Mouse (Mus musculus): ENCODE results near the gene Mafg. TPM values are rescaled to one million over a fixed set of nuclear protein-coding genes. Genes with fewer than 3 reads are reported as not detected.
A peak's percentile ranks its signal among the peaks of the same experiment; 100 is the strongest.

The Mafg gene
- polyA plus RNA-seq, 1 experiment, result 29.9 TPM

DNA sequence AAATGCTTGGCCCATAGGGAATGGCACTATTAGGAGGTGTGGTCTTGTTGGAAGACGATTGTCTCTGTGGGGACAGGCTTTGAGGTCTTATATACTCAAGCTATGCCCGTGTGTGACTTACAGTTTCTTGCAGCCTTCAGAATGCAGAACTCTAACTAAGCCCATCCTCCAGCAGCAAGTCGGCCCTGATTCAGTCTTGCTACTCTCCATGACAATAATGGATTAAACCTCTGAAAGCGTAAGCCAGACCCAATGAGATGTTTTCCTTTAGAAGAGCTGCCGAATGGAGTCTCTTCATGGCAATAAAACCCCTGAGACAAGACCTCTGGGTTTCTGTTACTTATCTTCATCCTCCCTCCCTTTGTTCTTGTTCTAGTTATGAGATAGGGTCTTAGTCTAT, 1.4 kb upstream of the Mafg start:
- H3K27ac ChIP-seq (ENCODE audit: insufficient read depth, low read length), result no peak overlapping the region
- TF ChIP-seq CTCF (IDR thresholded peaks at IDR 0.05; ENCODE audit: extremely low read depth, insufficient read depth, insufficient read length, insufficient replicate concordance) (no peak), POLR2A (IDR thresholded peaks at IDR 0.05; ENCODE audit: low read depth, low read length) (no peak)
- H3K27me3 ChIP-seq (ENCODE audit: control insufficient read depth, insufficient read depth, low read length), result no peaks in the 10 kb centered on the region
- no peak for DNase-seq (ENCODE audit: low read depth in 1 of 2, low spot score in 2 of 2)
- H3K36me3 ChIP-seq (ENCODE audit: control insufficient read depth, insufficient read depth, low read length), result no peaks in the 10 kb centered on the region
- H3K4me3 ChIP-seq (ENCODE audit: extremely low read depth, insufficient read depth, insufficient read length), result no peak overlapping the region
- peaks cover 25% of the 10 kb centered on the region for H3K4me1 ChIP-seq (ENCODE audit: control insufficient read depth, insufficient read depth, insufficient read length)
- 93% methylated on average over 5 of the region's 5 CpGs for WGBS

DNA sequence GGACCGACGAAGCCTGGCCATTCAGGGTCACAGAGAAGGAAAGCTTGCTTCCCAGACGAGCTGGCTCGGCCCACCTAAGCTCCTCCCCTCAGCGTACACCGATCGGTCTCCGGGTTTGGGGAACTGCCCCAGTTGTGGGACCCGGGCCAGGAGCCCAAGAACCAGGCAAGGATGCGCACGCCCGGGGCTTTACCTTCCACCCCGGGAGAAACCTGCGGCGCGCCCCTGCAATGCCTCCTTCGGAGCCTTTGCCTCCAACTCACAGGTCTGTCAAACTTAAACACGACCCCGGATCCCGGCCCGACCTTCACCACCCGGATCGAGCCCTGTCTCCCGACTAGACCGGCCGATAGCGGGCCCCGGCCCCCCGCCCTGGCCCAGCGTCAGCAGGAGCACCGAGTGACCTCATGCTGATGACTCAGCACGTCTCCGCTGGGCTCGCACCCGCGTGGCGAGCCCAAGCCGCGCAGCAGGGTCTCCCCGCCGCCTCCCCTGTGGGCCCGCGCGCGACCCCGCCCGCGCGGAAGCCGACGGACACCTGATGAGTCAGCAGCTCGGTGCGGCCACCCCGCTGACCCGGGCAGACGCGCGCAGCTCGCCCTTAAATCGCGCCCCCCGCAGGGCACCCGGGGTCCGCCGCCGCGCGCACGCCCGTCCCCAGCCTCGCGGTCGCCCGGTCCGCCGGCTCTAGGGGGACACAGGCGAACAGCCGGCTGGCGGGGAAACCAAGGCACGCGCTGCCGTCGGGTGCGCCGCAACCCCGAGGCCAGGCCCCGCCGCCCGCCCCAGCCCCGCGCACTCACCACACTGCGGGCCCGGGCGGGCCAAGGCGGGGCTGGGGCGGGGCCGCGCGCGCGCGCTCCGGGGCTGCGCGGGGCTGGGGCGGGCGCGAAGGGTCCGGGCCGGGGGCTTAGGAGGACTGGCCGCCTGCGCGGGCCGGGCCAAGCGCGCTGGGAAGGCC, 561 bp downstream of the Mafg start:
- peak in 1 of 2 experiments; percentile 56 for DNase-seq (ENCODE audit: low read depth in 1 of 2, low spot score in 2 of 2)
- Histone ChIP-seq H3K36me3 (ENCODE audit: control insufficient read depth, insufficient read depth, low read length) (0 out of 2 replicates have a peak, but pooled peaks cover 1% of the 10 kb centered on the region), H3K27me3 (ENCODE audit: control insufficient read depth, insufficient read depth, low read length) (no peaks in the 10 kb centered on the region), H3K4me1 (ENCODE audit: control insufficient read depth, insufficient read depth, insufficient read length) (peaks cover 39% of the 10 kb centered on the region), H3K27ac (ENCODE audit: insufficient read depth, low read length) (peak overlapping the region; percentile 50), H3K4me3 (ENCODE audit: extremely low read depth, insufficient read depth, insufficient read length) (peak overlapping the region; percentile 69)
- WGBS, result under 1% methylated on average over 83 of the region's 116 CpGs
- TF ChIP-seq CTCF (IDR thresholded peaks at IDR 0.05; ENCODE audit: extremely low read depth, insufficient read depth, insufficient read length, insufficient replicate concordance), result no peak
- no peak for TF ChIP-seq POLR2A (IDR thresholded peaks at IDR 0.05; ENCODE audit: low read depth, low read length)

DNA sequence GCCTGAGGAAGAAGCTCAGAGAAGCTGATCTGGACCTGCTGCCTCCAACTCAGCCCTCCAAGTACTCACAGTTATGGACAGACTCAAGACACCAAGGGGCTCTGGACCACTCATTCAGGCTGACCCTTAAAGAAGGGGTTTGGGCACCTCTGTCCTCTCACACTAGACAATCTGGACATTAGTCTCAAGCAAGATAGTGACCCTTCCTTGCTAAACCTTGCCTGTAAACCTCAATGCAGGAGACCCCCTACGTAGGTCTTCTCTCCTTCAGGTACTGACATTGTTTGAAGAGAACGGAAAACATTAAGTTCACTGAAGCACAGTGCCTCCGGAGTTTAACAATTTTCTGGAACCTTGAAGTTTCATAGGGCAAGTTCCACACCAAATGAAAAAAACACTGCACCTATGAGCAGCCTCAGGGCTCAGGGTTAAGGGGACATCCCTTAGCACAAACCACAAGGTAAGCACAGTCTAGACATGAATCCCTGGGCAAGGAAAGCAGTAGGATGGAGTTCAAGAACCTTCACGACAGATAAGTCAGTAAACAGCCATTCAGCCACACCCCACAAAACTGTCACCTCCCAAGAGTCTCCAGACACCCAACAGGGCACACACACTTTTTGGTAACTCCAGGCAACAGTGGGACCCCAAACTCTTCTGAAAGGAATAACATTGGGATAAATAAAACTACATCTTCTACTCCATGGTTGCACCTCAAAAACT, 1.5 kb downstream of the Mafg start:
- Histone ChIP-seq H3K4me3 (ENCODE audit: extremely low read depth, insufficient read depth, insufficient read length) (peak overlapping the region; percentile 69; the same call in 1 of the 2 replicates), H3K4me1 (ENCODE audit: control insufficient read depth, insufficient read depth, insufficient read length) (peaks cover 45% of the 10 kb centered on the region), H3K36me3 (ENCODE audit: control insufficient read depth, insufficient read depth, low read length) (0 out of 2 replicates have a peak, but pooled peaks cover 1% of the 10 kb centered on the region), H3K27me3 (ENCODE audit: control insufficient read depth, insufficient read depth, low read length) (no peaks in the 10 kb centered on the region), H3K27ac (ENCODE audit: insufficient read depth, low read length) (peak overlapping the region; percentile 80; the same call in 1 of the 2 replicates)
- WGBS, result 32% methylated on average over 4 of the region's 4 CpGs
- no peak for TF ChIP-seq CTCF (IDR thresholded peaks at IDR 0.05; ENCODE audit: extremely low read depth, insufficient read depth, insufficient read length, insufficient replicate concordance)
- TF ChIP-seq POLR2A (IDR thresholded peaks at IDR 0.05; ENCODE audit: low read depth, low read length), result no peak
- no peak for DNase-seq (ENCODE audit: low read depth in 1 of 2, low spot score in 2 of 2)

DNA sequence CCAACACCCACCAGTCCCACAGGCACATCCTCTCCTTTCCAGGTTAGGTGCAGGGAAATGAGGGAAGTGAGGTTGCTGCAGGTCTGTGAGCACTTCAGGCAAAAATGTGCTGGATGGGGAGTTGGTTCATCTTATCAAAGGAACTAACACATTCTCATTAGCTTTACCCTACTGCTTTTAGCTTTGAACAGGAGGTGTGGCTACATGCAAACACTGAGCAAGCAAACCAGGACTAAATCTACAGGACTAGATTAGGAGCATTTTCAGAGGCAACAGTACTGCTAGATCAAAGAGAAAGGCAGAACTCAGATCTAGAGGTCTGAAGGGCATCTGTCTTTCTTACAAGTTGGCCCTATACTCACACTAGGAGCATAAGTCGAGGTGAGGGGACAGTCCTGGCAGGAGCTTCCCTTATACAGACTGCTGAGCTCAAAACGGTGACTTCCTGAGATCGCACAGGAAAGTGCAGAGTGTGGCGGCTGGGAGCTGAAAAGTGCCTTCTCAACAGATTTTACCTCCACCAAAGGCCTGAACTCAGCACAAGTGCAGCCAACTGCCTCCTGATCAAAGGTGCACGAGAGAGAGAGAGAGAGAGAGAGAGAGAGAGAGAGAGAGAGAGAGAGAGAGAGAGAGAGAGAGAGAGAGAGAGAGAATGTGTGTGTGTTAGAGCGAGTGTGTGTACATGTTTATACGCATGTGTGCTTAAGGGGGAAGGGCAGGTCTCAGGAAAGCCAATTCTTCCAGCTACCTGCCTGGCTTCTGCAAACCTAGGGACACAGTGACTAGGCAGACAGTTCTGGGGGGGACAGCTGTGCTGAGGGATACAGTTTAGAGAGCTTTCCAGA, 2.3 kb downstream of the Mafg start:
- H3K27ac ChIP-seq (ENCODE audit: insufficient read depth, low read length), result peak overlapping the region; percentile 80
- no peaks in the 10 kb centered on the region for H3K27me3 ChIP-seq (ENCODE audit: control insufficient read depth, insufficient read depth, low read length)
- no peak overlapping the region for H3K4me3 ChIP-seq (ENCODE audit: extremely low read depth, insufficient read depth, insufficient read length)
- DNase-seq (ENCODE audit: low read depth in 1 of 2, low spot score in 2 of 2), result no peak
- H3K4me1 ChIP-seq (ENCODE audit: control insufficient read depth, insufficient read depth, insufficient read length), result peaks cover 45% of the 10 kb centered on the region
- TF ChIP-seq CTCF (IDR thresholded peaks at IDR 0.05; ENCODE audit: extremely low read depth, insufficient read depth, insufficient read length, insufficient replicate concordance) (no peak), POLR2A (IDR thresholded peaks at IDR 0.05; ENCODE audit: low read depth, low read length) (no peak)
- WGBS, result 11% methylated on average over 7 of the region's 7 CpGs
- 0 out of 2 replicates have a peak, but pooled peaks cover 1% of the 10 kb centered on the region for H3K36me3 ChIP-seq (ENCODE audit: control insufficient read depth, insufficient read depth, low read length)

DNA sequence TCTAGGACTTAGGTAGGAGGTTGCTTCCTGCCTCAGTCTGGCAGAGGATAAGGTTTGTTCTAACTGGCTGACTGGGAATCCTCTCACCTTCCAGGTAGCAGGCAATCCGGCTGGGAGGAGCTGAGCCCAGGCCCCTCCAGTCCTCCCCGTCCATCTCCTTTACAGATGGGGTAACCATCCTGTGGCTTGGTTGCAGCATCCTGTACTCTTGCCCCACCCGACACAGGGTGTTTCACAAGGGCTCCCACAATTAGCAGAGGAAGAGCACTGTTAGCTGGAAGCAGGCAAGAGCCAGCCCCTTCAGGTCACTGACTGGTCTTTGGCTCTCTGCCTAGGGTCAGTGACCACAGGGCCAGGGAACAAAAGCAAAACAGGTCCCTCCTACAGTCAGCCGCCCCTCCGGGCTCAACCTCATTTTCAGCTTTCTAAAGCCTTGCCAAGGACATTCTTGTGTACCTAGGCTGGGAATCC, 3.0 kb downstream of the Mafg start:
- 28% methylated on average over 5 of the region's 5 CpGs for WGBS
- peaks cover 47% of the 10 kb centered on the region for H3K4me1 ChIP-seq (ENCODE audit: control insufficient read depth, insufficient read depth, insufficient read length)

DNA sequence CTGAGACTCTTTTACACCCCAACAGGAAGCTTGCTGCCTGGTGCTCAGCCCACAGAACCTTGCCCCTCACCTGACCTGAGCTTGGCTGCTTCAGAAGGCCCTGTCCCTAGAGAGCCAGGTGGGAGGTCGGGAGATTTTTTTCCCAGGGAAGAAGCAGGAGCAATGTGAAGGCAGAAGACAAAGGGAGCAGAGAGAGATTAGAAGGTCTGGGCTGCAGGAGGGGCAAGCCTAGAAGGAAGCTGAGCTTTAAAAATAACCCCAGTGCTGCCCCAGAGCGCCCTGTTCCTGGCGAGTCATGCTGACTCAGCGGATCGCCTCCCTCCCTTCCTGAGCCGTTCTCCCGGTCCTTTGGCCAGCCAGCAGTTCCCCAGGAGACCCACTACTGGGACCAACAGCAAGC, 3.5 kb downstream of the Mafg start:
- Histone ChIP-seq H3K4me3 (ENCODE audit: extremely low read depth, insufficient read depth, insufficient read length) (peak overlapping the region; percentile 56), H3K36me3 (ENCODE audit: control insufficient read depth, insufficient read depth, low read length) (0 out of 2 replicates have a peak, but pooled peaks cover 1% of the 10 kb centered on the region), H3K4me1 (ENCODE audit: control insufficient read depth, insufficient read depth, insufficient read length) (peaks cover 51% of the 10 kb centered on the region), H3K27me3 (ENCODE audit: control insufficient read depth, insufficient read depth, low read length) (no peaks in the 10 kb centered on the region), H3K27ac (ENCODE audit: insufficient read depth, low read length) (peak overlapping the region; percentile 80)
- DNase-seq (ENCODE audit: low read depth in 1 of 2, low spot score in 2 of 2), result no peak
- WGBS, result 13% methylated on average over 7 of the region's 7 CpGs
- TF ChIP-seq POLR2A (IDR thresholded peaks at IDR 0.05; ENCODE audit: low read depth, low read length) (no peak), CTCF (IDR thresholded peaks at IDR 0.05; ENCODE audit: extremely low read depth, insufficient read depth, insufficient read length, insufficient replicate concordance) (no peak)

More for the DNA sequence above, 3.0 kb downstream of the Mafg start:
- Histone ChIP-seq H3K36me3 (ENCODE audit: control insufficient read depth, insufficient read depth, low read length) (0 out of 2 replicates have a peak, but pooled peaks cover 1% of the 10 kb centered on the region), H3K27me3 (ENCODE audit: control insufficient read depth, insufficient read depth, low read length) (no peaks in the 10 kb centered on the region), H3K4me3 (ENCODE audit: extremely low read depth, insufficient read depth, insufficient read length) (no peak overlapping the region), H3K27ac (ENCODE audit: insufficient read depth, low read length) (peak overlapping the region; percentile 80)
- TF ChIP-seq POLR2A (IDR thresholded peaks at IDR 0.05; ENCODE audit: low read depth, low read length) (no peak), CTCF (IDR thresholded peaks at IDR 0.05; ENCODE audit: extremely low read depth, insufficient read depth, insufficient read length, insufficient replicate concordance) (no peak)
- no peak for DNase-seq (ENCODE audit: low read depth in 1 of 2, low spot score in 2 of 2)

Measured in spleen, adult 2 months (tissue).